Mouse (Mus musculus): ENCODE measurements around the gene Fan1. TPM values are rescaled to one million over a fixed set of nuclear protein-coding genes. Genes with fewer than 3 reads are reported as not detected.

Fan1 gene
- polyA plus RNA-seq (2015; fragmentation: Nextera tagmentation; extraction: Ambion mirVana) = 3.4 TPM in 2 replicates

GRCm38 (mm10) chr7:64373830-64374562 lies at the start of gene Fan1:
Fan1 (minus strand) TSS chr7:64374095.

GRCm38 (mm10) chr7:64392122-64392818 lies 18.4 kb upstream of the Fan1 start, which contains the start of the genes Mphosph10 and Mcee:
Mphosph10 (minus strand) TSS chr7:64392268.
Mcee (plus strand) TSS chr7:64392607.

Other genes starting within 250 kb of the Fan1 start
- gene Trpm1, start 220.3 kb downstream of the Fan1 start, polyA plus RNA-seq (2015; fragmentation: Nextera tagmentation; extraction: Ambion mirVana) = not detected in 2 replicates
- 12.6 and 15.5 TPM in 2 replicates for gene Mtmr10, start 86.4 kb downstream of the Fan1 start, polyA plus RNA-seq (2015; fragmentation: Nextera tagmentation; extraction: Ambion mirVana)
- gene Mphosph10, start 18.2 kb upstream of the Fan1 start, polyA plus RNA-seq (2015; fragmentation: Nextera tagmentation; extraction: Ambion mirVana) = 23.1 and 32.0 TPM in 2 replicates
- 71.4 and 71.6 TPM in 2 replicates for gene Mcee, start 18.5 kb upstream of the Fan1 start, polyA plus RNA-seq (2015; fragmentation: Nextera tagmentation; extraction: Ambion mirVana)
- 0.22 and 0.42 TPM in 2 replicates for gene Apba2, start 127.6 kb upstream of the Fan1 start, polyA plus RNA-seq (2015; fragmentation: Nextera tagmentation; extraction: Ambion mirVana)

Measured in urinary bladder, postnatal 0 days (tissue).